Mouse (Mus musculus) gastrocnemius, postnatal 14 days (tissue): ENCODE results near the gene Ankrd17. TPM values are rescaled to one million over a fixed set of nuclear protein-coding genes. Genes with fewer than 3 reads are reported as not detected.

Source experiments
- DNase-seq: peaks from one replicate; pipeline ENCODE4 v3.0.0; 2021; ENCODE audit warnings: mixed read lengths
- intact Hi-C: fragments of 180-260 bp; cut with DNase I; formaldehyde crosslinking; loops from one replicate; pipeline ENCODE4 v1.15.1; 2025; ENCODE audit warnings: low total_unique reads
- total RNA-seq, 2 experiments: library from RNA; stranded (reverse); gene quantifications; 2 replicates each; pipeline ENCODE4 v1.2.3; 2021

Gene Ankrd17
- total RNA-seq, 2 experiments from 2014 or later: 45.3 to 45.6 TPM

DNA sequence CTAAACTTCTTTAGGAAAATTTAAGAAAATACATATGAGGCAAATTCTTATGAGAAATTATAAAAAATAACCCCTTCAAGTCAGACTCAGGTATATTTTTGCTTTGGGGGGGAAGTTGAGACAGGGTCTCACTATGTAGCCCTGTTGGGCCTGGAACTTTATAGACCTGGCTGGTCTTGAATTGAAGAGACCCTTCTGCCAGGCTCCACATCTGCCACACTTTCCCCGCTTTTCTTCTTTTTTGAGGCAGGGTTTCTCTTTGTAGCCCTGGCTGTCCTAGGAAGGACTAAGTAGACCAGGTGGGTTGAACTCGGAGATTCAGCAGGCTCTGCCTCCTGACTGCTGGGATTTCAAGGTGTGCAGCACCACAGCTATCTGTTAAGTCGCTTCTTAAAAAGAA is 139.7 kb downstream of the Ankrd17 start:
- intact Hi-C loops: no loop called here
- no peak for DNase-seq

GRCm38 (mm10) chr5:90224730-90225129 is 141.6 kb downstream of the Ankrd17 start:
- no peak for DNase-seq
- intact Hi-C loops: loop anchor here (5.0 kb wide), 1 partner anchor 143 kb away; the partner anchor contains the start of genes Ankrd17 and Gm9958

- intact Hi-C loops: loop anchor here (5.0 kb wide), 1 partner anchor 144 kb away; the partner anchor contains the start of genes Ankrd17 and Gm9958
- peak; percentile 99 for DNase-seq
These were observed 142.6 kb downstream of the Ankrd17 start, which contains the start of gene Cox18 for GRCm38 (mm10) chr5:90223534-90224381. TSS of gene Cox18 (minus strand) at chr5:90224001.

- DNase-seq: no peak
- intact Hi-C loops: loop anchor here (5.0 kb wide), 1 partner anchor 144 kb away; the partner anchor contains the start of genes Ankrd17 and Gm9958
These were observed 143.4 kb downstream of the Ankrd17 start for GRCm38 (mm10) chr5:90222937-90223336.

- intact Hi-C loops: no loop called here
- no peak for DNase-seq
These were observed 148.6 kb downstream of the Ankrd17 start for GRCm38 (mm10) chr5:90217791-90218190.

DNA sequence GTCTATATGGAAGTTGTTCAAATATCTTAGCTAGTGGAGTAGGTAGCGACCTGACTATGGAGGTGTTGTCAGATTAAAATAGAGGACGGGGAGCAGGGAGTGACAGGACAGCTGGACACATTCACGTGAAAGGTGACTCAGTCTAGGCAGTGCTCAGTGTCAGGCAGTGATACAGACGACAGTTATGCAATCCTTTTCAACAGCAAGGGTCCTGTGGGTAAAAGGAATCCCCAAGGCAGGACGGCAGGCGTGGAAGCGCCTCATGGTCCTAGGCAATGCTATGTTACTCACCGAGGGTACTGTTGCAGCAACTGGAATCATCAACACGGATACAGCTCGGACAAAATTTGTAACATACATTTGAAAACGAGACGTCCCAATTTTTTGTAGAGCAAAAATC is 149.2 kb downstream of the Ankrd17 start:
- intact Hi-C loops: no loop called here

GRCm38 (mm10) chr5:90213356-90213755 is 153.0 kb downstream of the Ankrd17 start:
- intact Hi-C loops: no loop called here
- DNase-seq: no peak

More for the DNA sequence above, 149.2 kb downstream of the Ankrd17 start:
- no peak for DNase-seq

GRCm38 (mm10) chr5:90203168-90203567 is 163.2 kb downstream of the Ankrd17 start:
- no peak for DNase-seq

DNA sequence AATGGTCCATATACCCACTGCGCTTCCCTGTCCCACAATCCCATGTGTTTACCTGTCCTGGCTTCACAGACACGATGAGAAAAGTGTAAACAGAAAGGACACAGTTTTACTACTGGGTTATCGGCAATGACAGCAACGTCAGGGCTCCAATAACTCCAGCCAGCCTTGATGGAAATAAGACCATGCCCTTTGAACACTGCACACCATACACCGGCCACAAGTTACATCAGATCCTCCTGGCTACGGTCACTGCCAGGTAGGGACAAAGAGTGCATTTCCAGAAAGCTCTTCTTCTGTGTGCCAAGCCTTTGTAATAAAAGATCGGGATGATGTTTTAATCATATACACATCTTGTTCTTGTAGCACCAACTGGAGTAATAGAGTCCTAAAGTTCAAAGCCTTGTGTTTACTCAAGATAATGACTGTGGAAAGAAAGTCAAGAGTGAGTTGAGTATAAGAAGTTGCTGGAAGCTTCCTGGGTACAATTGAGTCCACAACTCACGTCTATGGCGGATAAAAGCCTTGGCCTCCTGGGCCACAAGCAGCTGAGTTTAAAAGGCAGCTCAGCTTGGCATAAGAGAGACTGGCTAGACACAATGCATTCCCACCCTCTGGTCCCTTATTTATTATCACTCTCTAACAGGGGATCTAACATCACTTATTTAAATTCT is 163.8 kb downstream of the Ankrd17 start:
- no peak for DNase-seq
- intact Hi-C loops: loop anchor here (2.0 kb wide), 1 partner anchor 298 kb away; no protein-coding TSS in a partner anchor

More at GRCm38 (mm10) chr5:90203168-90203567, 163.2 kb downstream of the Ankrd17 start:
- intact Hi-C loops: loop anchor here (2.0 kb wide), 1 partner anchor 298 kb away; no protein-coding TSS in a partner anchor

- intact Hi-C loops: loop anchor here (5.0 kb wide), 1 partner anchor 363 kb away; no protein-coding TSS in a partner anchor
- no peak for DNase-seq
These were observed 166.3 kb downstream of the Ankrd17 start for GRCm38 (mm10) chr5:90199922-90200632.

DNA sequence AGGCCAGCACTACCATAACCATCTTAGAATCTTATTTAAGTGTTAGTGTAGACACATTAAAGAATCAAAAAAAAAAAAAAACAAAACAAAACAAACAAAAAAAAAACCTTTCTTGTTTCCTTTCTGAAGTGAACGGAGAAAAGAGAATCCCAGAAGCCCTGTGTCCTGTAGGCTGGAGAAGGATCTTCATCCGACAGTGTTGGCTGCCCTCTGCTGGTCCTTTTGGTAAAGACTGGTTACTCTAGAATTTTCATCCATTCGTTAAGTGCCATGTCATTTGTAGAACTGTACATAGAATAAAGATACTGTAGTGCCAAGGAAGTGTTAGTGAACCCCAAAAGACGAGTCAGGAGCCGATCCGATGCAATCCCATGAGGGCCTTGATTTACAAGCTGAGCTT is 171.5 kb downstream of the Ankrd17 start:
- intact Hi-C loops: loop anchor here (5.0 kb wide), 1 partner anchor 358 kb away; no protein-coding TSS in a partner anchor

DNA sequence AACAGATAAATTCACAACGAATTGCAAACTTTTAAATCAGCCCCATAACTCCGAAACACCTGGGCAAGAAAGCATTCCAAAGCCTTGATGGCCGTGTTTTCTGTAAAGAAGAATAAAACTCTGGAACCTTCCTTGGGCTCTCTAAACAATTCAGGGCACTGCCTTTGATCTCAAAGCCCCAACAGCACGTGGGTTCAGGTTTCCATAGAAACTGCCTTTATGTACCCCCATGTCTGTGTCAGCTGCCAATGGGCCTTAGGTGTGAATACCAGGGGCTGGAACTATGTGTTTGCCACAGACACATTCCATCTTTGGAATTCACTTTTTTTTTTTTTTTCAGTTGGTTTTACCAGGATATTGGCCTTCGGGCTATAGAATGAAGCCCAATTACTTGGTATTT is 183.6 kb downstream of the Ankrd17 start:
- no peak for DNase-seq
- intact Hi-C loops: no loop called here

More for the DNA sequence above, 171.5 kb downstream of the Ankrd17 start:
- peak; percentile 47 for DNase-seq

DNA sequence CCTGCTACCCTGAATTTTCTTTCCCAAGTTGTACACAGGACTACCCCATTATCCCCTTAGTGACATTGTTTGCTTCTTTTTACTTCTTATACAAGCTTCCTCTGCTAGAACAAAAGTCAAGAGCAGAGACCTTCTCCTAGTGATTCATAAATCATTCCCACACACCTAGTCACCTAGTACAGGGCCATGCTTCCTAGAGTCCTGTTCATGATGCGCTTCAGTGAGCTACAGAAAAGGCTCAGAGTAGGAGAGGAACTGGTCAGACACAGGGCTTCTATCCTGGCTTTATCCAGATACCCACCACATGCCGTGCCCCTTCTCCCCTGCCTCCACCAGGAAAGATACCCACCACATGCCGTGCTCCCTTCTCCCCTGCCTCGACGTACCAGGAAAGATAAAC is 187.3 kb downstream of the Ankrd17 start:
- intact Hi-C loops: no loop called here
- no peak for DNase-seq

- intact Hi-C loops: no loop called here
- no peak for DNase-seq
These were observed 188.3 kb downstream of the Ankrd17 start for GRCm38 (mm10) chr5:90178116-90178515.

Other genes with a start within 250 kb of the Ankrd17 start
- 1 to 10 TPM; 7.9 to 8.7 TPM for gene Cox18, start 142.6 kb downstream of the Ankrd17 start, total RNA-seq
- gene Gm9958, start 627 bp upstream of the Ankrd17 start, total RNA-seq: under 1 TPM; 0.74 to 0.89 TPM
- under 1 TPM; 0.27 to 0.42 TPM for gene Alb, start 94.3 kb upstream of the Ankrd17 start, total RNA-seq
- not detected for gene Afp, start 124.2 kb upstream of the Ankrd17 start, total RNA-seq
- not detected for gene Afm, start 152.4 kb upstream of the Ankrd17 start, total RNA-seq
- gene 5830473C10Rik, start 194.5 kb upstream of the Ankrd17 start, total RNA-seq: not detected